Mouse (Mus musculus) cerebral cortex, adult 2 months (tissue): Measurements from ENCODE around the gene Plcb4.

Experiments used
- WGBS: fragments of 180-500 bp; shearing (Covaris S2); methylation state at CpG from one replicate; pipeline ENCODE4 v1.1.7; 2018; 5-methylcytosine and 5-hydroxymethylcytosine counted together

Plcb4 gene

DNA sequence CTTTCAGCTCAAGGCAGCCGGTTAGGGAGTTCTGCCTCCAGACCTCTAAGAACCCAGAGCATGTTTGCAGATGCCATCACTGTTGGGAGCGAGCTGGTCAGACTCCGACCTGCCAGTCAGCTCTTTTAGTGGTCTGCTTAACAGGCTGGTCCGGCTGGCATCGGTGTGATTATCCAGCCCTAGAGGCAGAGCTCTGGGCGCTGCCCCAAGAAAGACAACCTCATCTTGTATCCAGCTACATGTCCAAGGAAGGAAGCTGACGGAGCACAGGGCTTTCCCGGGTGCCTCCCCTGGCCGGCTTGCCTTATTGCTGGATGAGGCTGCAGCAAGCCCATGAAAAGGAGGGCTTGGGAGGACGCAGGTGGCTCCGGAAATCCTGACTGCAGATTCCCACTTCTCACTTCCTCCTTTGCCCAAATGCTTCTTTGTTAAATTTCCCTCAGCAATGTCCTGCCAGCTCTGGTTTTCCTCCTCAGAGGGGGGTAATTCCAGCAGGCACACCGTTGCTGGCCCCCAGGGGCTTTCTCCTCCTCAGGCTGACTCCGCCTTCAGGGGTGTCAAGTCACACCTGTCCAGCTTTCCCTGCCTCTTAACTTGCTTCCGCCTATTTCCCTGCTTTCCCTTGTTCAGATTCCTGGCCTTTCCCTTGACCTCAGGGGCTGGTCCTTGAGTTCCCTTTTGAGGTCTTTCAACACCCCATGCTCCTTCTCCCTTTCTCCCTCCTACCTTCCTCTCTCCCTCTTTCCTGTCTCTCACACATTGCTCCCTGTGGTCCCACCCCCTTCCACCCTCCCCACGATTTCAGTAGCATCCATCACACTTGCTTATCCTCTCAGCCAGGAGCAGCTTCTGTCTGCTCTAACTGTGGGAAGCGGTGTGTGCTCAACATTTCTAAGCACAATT is 58.7 kb downstream of the Plcb4 start:
- WGBS, result 43% methylated on average over 16 of the region's 16 CpGs

DNA sequence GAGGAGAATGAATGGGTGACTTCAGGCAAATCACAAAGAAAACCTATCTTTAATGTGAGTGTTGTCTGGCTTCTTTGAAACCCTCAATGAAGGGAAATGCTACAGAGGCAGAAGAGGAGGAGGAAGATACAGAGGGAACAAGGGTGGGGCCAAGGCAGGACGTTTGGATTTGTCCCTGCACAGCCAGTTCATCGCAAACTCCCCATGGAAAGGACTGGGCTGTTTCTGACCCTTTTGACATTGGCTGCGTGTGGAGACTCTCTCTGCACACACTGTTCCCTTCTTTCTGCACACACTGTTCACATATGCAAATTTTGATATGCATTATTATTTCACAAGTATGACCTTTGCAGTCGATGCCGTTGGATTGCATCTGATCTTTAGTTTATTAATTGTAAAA is 63.3 kb downstream of the Plcb4 start:
- WGBS, result 72% methylated on average over 5 of the region's 5 CpGs

DNA sequence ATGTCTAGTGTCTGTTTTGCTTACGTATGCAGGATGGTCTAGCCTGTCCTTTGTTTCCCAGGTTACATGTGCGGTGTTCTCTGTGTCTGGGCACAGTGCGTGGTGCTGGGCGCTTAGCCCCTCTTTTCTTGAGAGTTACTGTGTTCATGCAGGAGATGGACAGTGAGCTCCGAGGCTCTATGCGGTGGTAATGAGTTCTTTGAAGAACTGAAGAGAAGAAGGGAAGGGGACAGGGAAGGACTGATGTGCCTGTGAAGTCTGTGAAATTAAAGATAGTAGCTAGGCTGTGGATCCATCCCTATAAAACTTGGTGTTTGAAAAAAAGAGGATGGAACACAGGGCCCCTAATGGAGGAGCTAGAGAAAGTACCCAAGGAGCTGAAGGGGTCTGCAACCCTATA is 64.6 kb downstream of the Plcb4 start:
- WGBS, result 93% methylated on average over 6 of the region's 6 CpGs

DNA sequence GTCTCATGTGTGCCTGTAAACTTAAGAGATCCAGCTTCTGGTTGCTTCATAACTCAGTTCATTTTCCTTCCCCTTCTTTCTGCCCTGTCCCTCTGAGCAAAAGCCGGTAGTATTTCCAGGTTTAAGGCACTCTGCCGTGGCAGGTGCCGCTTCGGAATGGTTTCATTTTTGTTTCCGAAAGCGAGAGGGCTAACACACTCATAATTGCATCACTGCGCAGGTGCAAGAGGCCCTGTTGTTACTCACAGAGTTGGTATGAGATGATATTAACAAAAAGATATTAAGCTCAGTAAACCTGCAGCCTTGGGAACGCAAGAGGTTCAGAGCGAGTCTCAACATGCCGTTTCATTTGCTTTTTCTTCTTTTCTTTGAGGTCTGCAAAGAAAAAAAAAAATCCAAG is 65.7 kb downstream of the Plcb4 start:
- 89% methylated on average over 10 of the region's 10 CpGs for WGBS

DNA sequence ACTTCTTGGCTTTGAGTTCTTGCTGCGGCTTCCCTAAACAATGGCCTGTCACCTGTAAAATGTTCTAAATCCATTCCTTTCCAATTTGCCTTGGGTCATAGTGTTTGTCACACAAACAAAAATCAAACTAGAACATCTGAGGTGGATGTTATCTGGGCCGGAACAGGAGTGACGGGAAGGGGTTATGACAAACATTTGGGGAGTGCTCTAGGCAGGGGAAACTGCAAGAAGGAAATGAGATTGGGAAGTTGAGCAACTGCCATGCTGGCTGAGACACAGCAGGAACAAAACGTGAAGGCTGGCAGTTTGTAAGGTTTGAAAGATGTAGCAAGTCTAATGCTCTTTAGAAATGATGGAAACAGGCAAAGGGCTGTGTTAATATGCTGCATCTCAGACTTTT is 66.6 kb downstream of the Plcb4 start:
- 80% methylated on average over 4 of the region's 4 CpGs for WGBS

DNA sequence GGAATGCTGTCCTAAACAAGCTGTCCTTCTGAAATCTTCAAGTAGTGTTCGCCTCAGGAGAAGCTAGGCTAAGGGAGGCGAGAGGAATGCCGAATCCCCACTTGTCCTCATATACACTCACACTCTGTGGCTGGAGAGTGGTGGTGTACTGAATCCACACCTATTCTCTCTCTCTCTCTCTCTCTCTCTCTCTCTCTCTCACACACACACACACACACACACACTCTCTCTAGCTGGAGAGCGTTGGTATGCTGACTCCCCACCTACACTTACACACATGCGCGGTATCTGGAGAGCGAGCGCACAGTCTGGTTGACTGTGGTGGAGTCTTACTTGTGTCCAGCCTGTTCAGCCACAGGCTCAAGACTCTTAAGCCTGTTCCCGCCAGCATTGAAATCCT is 68.3 kb downstream of the Plcb4 start:
- WGBS, result 87% methylated on average over 9 of the region's 9 CpGs

DNA sequence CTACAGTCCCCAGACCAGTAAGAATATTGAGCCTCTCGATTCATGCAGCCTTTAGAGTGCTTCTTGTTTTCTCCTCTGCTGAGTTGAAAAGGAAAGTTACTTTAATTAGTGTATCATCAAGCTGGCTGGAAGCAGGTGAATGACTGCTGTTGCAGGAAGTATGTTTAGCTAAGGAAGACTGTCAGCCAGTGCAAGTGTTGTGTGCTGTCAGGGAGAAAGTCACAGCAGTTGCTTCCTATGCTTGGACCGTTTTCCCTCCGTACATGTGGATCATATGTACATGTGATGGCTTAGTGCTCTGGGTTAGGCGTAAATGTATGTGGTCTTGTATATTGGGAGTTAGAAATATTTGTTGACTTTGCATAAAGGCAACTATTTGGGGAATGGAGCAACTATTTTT is 69.1 kb downstream of the Plcb4 start:
- WGBS, result 86% methylated on average over 4 of the region's 4 CpGs

DNA sequence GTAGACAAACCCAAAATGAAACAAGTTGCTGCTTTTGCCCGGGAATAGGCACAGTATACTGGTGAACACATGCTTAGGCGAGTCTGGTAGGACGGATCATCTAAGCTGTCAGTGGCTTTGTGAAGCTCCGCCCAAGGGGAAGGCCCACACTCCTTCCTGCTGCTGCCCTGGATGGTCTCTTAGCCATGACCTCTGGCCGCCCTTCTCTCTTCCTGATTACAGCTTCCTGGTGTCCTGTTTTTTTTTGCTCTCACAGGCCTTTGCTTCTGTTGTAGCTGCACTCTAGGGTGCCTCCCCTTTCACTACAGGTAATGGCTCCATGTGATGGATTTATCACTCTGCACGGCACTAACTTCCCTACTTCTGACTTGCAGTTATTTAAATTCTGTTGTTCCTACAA is 72.8 kb downstream of the Plcb4 start:
- WGBS, result 76% methylated on average over 6 of the region's 6 CpGs

DNA sequence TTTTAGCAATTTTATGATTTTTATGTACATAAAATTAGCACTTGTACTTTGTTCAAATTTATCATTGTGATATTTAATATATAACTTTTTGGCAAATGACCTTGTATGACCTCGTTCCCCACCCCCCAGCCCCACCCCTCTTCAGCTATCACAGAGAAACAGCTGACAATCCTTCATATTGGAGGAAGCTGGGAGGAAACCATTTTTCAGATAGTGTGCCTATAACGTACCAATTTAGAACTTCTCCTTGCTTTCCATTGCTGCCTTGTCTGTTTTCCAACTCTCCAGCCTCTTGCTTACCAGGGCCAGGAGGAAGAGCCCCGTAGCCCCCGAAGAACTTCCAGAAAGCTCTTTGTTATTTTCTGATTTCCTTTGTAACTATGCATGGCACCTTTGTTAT is 73.8 kb downstream of the Plcb4 start:
- WGBS, result 71% methylated on average over 4 of the region's 4 CpGs

DNA sequence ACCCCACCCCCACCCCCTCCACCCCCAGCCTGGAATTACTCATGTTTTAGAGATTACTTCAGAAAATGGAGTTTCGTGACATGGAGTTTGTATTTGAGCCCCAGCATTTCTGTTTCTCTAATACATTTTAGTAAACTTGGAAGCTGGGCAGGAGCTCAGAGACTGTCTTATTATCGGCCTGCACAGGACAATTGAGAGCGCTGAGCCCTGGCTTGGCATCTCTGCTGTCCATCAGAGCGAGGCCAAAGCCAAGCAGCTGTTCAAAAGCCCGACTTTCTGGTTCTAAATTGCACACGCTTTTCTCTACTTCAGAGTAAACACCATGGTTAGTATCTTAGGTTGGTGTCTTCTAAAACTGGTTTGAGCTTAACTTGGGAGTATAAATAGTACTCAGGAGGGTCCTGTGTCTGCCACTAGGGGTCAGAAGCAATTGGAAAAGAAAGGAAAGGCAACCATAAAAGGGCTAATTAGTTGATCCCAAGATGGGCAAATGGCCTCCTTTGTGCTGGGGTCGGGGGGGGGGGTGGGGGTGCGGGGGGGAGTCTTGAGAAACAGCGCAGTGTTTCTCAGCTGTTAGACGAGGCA is 75.2 kb downstream of the Plcb4 start:
- 44% methylated on average over 10 of the region's 10 CpGs for WGBS

DNA sequence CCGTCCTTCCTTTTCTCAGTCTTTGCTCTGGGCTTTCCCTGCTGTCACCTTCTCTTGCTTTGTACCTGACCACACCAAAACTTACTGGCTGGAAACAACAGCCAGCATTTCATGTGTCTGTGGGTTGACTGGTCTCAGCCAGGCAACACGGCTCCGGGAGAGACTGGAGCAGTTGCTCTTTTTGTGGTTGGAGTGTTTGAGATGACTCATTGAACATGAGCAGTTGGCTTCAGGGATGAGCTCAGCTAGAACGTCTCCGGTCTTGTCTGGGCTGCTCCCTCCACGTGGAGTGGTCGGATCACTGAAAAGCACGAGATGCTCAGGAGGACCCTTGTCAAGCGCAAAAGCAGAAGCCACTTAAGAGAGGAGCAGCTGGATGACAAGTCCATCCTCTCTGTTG is 78.7 kb downstream of the Plcb4 start:
- 58% methylated on average over 9 of the region's 9 CpGs for WGBS

DNA sequence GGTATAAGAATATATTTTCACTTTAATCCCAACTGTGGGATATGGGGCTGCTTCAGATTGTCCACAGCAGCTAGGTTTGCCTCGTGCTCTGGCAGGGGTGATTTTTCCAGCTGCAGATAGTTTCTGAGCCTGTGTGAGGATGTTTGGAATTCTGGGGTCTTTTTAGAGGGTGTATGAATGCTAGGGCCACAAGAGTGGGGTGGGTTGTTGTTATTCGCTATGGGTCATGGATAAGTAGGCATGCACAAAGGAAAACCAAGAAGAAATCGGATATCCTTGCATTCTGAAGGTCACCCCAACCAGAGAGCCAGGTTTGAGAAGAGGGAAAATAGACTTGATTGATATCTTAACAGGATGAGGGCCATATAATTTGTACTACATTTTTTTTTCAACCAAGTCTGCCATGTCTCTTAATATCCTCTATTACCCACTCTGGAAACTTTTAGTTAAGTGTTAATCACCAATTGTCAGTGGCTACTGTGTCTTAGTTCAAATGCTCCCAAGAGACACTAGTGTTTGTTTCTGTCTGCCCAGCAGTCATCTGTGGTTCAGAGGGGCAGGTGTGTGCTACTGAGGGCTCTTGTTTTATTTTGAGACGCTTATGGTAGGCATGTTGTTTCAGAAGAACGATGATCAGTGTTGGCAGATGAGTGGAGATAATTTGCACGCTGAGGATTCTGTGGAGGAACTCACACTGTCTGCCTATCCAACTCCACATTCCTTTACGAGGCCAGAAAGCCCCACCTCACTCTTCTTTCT is 79.4 kb downstream of the Plcb4 start:
- WGBS, result 91% methylated on average over 7 of the region's 7 CpGs

DNA sequence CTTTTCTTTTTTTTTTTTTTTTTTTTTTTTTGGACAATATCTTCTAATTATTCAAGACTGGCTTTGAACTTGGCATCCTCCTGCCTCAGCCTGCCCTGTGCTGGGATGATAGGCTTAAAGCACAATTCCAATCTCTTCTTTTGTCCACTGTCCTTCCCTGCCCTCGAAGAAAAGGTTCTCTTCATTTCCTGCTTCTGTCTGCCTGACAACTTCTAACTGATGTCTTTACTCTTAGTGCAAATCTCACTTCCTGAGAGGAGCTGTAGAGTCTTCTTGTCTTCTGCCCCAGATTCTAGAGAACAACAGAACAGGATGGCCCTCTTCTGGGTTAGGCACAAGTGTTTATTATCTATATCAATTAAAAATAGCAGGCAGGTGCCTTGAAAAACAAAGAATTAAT is 80.1 kb downstream of the Plcb4 start:
- WGBS, result 73% methylated on average over 1 of the region's 1 CpGs

DNA sequence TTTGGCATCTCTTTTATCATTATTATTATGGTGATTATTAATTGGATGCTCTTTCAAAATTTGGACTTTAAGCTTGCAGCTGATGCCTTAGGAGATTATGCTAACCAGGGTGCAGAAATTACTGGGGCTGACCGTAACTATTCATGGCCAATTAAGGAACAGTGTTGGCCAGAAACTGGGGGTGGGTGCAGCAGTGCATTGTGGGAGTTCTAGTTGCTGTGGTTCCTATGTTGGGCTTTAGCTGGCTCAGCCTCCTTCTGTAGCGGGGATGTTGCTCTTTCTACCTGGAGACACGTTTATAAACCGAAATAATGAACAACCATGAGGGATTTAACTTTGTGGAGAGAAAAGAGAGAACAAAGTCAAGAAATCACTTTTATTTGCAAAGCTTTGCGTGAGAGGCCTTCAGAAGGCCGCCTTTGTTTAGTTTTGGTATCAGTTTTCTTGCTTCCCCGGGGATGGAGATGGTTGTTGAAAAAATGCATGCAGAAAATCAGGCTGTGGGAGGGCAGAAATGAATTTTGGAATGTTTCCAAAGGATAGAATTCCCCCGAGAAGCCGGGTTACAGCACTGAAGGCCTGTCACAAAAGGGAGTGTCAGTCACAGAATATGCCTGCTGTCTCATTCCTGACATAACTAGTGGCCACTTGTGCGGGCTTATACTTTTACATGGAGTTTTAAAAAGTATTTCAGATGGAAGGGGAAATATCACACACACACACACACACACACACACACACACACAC is 84.3 kb downstream of the Plcb4 start:
- WGBS, result 68% methylated on average over 10 of the region's 10 CpGs

DNA sequence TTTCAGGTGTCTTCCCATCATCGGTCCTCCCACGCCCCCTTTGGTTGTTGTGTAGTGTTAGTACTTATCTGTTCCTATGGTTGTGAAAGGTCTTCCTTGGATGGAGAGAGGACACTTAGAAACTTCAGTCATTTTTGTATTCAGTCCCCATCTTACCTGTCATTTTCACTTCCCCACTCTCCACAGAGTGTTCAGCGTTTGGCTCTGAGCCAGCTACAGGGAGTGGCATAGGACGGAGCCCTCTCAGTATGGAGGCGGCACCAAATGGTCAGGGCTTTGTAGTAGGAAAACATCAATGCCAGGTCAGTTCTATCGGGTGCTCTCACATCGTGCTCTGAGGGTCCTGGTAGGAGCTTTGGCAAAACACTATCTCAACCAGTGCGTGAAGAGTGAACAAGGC is 85.9 kb downstream of the Plcb4 start:
- WGBS, result 73% methylated on average over 8 of the region's 8 CpGs

DNA sequence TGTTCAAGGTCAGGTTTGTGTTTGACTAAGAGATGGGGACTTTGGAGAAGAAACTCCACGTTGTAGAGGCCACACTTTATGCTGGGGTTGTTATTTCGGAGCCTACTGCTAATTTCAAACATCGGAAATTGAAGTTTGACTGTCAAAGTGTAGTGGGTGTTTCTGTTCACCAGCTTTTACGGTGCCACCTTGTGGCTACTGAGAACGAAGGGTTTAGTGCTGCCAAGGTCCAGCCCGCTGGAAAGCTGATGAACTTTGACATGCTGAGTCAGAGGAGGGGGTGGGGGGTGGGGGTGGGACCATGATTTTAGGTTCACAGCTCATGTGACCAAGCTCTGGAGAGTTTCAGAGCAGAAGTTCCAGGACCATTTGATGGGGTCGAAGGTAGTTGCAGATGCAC is 86.3 kb downstream of the Plcb4 start:
- 42% methylated on average over 7 of the region's 7 CpGs for WGBS

DNA sequence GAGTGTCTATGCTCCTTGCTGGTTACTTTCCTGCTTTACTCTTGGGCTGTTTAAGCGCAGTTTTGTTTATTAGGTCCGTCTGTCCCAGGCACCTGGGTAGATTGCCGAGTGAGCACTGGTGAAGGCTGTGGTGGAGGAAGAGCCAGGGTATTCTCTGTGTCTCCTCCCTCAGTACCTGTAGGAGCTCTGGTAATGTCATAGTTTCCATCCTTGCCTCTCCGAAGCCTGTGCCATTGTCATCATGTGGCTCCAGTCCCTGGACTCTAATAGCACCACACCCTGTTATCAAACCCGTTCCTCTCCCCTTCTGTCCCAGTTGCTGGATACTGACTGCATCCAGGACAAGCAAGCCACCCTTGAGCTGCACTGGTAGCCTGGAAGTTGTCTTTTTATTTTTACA is 89.6 kb downstream of the Plcb4 start:
- WGBS, result 96% methylated on average over 5 of the region's 5 CpGs

DNA sequence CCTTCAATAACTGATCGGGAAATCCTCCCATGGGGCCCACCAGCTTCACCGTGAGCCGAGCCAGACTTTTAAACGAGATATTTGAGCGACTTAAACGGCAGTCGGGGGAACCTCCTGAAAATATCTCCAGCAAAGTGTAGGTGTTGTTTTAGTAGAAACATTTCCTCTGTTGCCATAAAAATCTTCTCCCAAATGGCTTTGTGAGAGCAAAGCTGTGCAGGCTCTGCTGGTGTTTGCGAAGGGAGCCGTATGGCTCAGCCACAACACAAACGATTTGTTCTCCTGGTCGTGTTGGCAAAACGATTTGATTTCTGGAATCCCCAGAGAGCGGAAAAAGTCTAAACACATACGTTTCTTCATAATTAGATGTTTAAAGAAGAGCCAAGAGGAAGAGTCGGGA is 90.8 kb downstream of the Plcb4 start:
- WGBS, result 44% methylated on average over 15 of the region's 15 CpGs

DNA sequence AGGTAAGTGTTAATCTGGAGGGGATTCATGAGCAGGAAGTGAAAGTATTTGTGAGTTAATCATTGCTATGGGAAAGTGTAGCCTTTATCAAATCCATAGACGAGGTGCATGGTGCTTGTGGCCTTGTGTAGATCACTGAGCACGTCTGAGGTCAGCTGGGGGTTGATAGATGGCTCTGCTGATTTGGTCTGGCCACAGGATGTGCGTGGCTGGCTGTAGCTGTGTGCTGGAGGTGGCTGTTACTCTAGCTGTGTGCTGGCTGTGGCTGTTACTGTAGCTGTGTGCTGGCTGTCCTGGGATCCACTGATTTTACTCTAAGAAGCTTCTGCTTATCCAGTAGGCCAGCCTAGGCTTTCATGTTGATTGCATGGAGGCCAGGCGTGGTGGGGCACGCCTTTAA is 91.9 kb downstream of the Plcb4 start:
- 94% methylated on average over 5 of the region's 5 CpGs for WGBS

DNA sequence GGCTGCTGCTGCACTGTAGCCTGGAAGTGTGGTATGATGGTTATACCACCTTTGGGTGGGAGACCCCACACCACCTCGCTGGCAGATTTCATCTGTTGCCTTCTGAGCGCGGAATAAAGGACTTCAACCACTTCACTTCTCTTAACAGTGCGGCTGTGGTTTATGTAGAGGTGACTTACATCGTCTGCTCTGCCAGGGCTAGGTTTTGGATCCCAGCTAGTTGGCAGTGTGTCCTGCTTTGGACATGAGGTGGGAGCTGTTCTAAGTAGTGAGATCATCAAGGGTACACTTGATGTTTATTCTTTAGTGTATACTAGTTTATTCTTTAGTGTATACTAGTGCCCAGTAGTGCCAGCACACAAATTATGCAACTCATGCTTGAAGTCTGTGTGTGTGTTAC is 97.0 kb downstream of the Plcb4 start:
- WGBS, result 96% methylated on average over 5 of the region's 5 CpGs

DNA sequence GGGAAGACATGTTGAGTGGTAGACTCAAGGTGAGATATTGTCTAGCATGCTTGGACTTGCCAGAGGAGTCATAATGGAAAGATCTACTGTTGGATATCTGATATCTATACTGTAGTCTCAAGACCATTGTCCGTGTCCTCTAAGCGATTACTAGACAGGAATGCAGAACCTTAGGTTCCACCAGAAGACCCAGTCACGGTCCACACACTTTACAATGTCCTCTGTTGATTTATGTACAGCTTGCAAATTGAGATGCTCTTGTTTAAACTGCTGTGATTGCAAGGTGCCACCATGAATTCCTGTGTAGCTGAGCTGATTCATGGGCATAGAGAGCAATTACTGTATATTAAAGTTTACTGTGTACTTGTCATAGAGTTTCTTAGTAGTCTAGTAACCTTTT is 98.7 kb downstream of the Plcb4 start:
- WGBS, result 98% methylated on average over 3 of the region's 3 CpGs

DNA sequence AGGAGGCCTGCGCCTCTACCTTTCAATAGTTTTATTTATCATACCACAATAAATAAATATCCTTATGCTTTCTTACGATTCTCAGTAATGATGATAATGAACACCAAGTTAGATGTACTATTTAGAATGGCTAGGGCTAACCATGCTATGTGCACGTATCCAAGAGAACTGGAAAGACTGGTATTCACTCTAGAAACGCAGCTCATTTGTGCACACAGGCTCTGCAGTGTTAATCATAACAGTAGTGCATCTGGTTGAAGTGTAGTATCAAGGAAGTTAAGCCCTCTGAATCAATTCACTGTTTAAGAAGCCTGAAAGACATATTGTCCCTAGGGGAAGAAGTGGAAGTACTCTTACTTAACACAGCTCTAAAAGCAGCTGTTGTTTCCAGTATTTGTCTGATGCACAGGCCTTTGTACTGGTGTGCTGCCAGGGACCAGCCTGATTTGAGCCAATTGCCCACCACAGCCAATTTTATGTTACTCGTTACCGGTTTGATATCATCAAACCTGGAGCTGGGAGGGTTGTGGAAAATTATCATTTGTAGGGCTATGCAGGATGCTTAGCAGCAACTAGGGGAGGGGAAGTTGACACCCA is 100.8 kb downstream of the Plcb4 start:
- WGBS, result 76% methylated on average over 6 of the region's 6 CpGs
